Mouse (Mus musculus) T-helper 17 cell (primary cell): ENCODE measurements around the gene Cox10.

Experiments
- in situ Hi-C, 2 experiments: fragments of 300-600 bp; cut with MboI, MseI; formaldehyde crosslinking; loops; 1 replicate in 1 of 2; 2 replicates in 1 of 2; pipeline ENCODE4 v1.15.1; 2025; ENCODE audit warnings: high pct_unique_total_duplicates in 2 of 2

Cox10 gene

GRCm38 (mm10) chr11:63919211-63920098 lies 159.8 kb downstream of the Cox10 start:
- in situ Hi-C loops: loop anchor here (10.0 to 25.0 kb wide), 5 partner anchors 125 to 1868 kb away; partner anchors contain the start of genes Elac2 (in 1 of the 2), Map2k4 (in 1 of the 2) and Zfp287 (in 1 of the 2)

- in situ Hi-C loops: loop anchor here (10.0 to 25.0 kb wide), 4 partner anchors 1056 to 1869 kb away; partner anchors contain the start of genes Elac2 (in 1 of the 2), Map2k4 (in 1 of the 2) and Zfp287 (in 1 of the 2)
Observed at GRCm38 (mm10) chr11:63918321-63919105, 160.8 kb downstream of the Cox10 start.

GRCm38 (mm10) chr11:63917561-63917960 lies 161.7 kb downstream of the Cox10 start:
- in situ Hi-C loops: loop anchor here (10.0 to 25.0 kb wide), 4 partner anchors 1057 to 1870 kb away; partner anchors contain the start of genes Elac2 (in 1 of the 2), Map2k4 (in 1 of the 2) and Zfp287 (in 1 of the 2)

GRCm38 (mm10) chr11:63914388-63914787 lies 164.9 kb downstream of the Cox10 start:
- in situ Hi-C loops: loop anchor here (10.0 to 25.0 kb wide), 4 partner anchors 1060 to 1873 kb away; partner anchors contain the start of genes Elac2 (in 1 of the 2), Map2k4 (in 1 of the 2) and Zfp287 (in 1 of the 2)

- in situ Hi-C loops: loop anchor here (10.0 to 25.0 kb wide), 4 partner anchors 1061 to 1873 kb away; partner anchors contain the start of genes Elac2 (in 1 of the 2), Map2k4 (in 1 of the 2) and Zfp287 (in 1 of the 2)
Observed at GRCm38 (mm10) chr11:63913936-63914335, 165.3 kb downstream of the Cox10 start.
